Mouse (Mus musculus) G1E-ER4 (cell line): ENCODE measurements around the gene Cdh16. TPM values are rescaled to one million over a fixed set of nuclear protein-coding genes. Genes with fewer than 3 reads are reported as not detected.

ENCODE experiments used
- GATA1 ChIP-seq: IDR thresholded peaks from one replicate; pipeline ENCODE4 v1.8.0; 2012; ENCODE audit warnings: low read length, inconsistent platforms
- polyA plus RNA-seq: library from polyadenylated mRNA; stranded (reverse); fragments of >175 nt; gene quantifications from 2 replicates; pipeline ENCODE4 v1.2.3, GENCODE M21; 2012

Gene Cdh16
- polyA plus RNA-seq, 1 experiment, result not detected

DNA sequence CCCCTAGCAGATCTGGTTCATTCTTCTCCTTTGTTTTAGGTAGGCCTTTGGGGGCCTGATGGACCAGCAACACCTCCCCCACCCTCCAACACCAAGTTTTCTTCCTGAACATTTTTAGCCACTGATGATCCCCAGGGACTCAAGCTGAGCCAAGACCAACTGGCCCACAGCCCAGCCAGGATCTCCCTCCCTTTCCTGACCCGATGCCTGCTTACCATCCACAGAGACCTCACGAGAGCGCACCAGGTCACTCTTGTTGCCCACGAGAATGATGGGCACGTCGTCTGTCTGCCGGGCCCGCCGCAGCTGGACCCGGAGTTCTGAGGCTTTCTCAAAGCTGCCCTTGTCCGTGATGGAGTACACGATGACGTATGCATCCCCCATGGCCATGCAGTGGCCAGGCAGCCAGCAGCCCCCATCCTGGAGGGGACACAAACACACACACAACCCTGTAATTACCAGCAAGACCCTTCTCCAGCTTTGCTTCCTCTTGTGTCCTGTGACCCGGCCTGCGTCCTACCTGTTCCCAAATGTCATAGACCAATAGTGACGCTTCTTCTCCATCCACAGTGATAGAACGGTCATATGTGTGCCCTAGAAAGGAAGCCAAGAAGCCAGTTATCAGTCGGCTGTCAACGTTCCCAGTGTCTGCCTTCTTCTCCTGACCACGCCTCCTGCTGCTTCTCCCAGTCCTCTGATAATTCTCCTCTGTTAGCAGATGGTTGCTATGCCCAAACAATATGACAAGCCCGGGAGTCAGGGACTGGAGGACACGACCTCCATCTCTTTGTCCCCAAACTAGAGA lies 5.3 kb upstream of the Cdh16 start:
- TF ChIP-seq GATA1, result no peak

- no peak for TF ChIP-seq GATA1
Measured at GRCm38 (mm10) chr8:104628402-104628801, 4.2 kb upstream of the Cdh16 start.

GRCm38 (mm10) chr8:104627065-104627740 lies 3.0 kb upstream of the Cdh16 start:
- no peak for TF ChIP-seq GATA1

DNA sequence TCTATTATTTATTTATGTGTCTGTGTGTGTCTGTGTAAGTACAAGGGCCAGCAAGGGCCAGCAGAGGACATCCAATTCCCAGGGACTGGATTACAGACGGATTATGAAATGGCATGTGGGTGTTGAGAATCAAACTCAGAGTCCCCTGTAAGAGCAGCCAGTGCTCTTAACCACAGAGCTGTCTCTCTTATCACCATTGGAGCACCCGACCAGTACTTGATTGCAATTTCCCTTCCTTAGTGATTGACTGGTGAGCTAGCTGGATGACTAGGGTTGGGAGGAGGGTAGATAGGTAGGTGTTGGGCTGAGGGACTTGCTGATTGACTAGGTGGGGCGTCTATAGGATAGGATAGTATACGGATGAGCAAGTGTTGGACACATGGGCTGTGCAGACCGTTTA lies 3.4 kb downstream of the Cdh16 start:
- TF ChIP-seq GATA1, result no peak

DNA sequence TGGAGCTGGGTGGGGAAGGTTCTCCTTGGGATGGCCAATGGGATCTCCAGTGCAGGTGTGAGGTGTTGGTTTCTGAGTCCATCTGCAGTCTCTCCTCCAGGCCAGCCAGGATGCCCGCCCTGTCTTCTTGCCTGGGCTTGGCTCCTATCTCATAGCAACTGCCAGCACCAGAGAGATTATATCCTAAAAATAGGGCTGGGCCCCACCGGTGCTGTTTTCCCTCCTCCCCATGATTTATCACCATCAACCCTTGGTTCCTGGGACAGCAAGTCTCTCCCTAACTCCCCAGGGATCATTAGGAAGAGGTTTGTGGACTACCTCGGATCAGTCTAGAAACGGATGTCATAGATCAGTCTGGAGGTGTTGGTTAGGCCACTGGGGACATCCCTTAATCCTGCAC lies 11.1 kb downstream of the Cdh16 start:
- no peak for TF ChIP-seq GATA1

DNA sequence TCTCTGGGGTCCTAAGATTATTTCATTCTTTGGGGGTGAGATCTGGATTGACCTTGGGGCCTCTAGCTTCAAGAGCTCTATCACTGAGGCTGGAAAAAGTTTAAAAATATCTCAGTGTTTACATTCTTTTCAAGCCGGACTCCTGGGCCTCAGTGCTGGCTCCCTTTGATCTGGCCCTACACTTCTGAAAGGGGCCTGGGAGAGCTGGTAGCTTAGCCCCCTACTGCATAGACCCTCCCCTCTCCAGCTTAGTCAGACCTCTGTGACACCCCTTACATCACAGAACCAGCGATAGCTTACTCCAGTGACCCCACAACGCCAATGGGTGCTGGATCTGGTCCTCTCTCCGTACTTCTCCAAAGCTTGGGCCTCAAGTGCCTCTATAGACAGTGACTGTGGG lies 12.6 kb downstream of the Cdh16 start:
- TF ChIP-seq GATA1, result no peak

- TF ChIP-seq GATA1, result no peak
Measured at GRCm38 (mm10) chr8:104610185-104610766, 13.9 kb downstream of the Cdh16 start.

DNA sequence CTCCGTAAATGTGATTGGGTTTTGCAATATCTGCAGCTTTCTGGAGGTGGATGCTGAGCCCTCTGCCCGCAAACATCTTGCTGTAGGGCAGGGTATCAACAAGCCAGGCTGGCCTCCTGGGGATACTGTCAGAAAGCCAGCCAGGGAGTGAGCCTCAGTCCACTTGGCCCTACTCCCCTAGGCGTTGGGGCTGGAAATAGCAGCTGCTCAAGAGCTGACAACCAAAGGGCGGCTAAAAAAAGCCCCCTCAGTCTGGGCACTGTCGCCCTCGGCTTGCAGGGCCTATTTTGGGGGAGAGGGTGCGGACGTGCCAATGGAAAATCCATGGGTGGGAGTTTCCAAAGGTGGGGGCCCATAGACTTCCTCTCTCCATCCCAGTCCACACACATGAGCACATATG lies 15.0 kb downstream of the Cdh16 start:
- no peak for TF ChIP-seq GATA1

- no peak for TF ChIP-seq GATA1
Measured at GRCm38 (mm10) chr8:104607944-104608343, 16.3 kb downstream of the Cdh16 start.

DNA sequence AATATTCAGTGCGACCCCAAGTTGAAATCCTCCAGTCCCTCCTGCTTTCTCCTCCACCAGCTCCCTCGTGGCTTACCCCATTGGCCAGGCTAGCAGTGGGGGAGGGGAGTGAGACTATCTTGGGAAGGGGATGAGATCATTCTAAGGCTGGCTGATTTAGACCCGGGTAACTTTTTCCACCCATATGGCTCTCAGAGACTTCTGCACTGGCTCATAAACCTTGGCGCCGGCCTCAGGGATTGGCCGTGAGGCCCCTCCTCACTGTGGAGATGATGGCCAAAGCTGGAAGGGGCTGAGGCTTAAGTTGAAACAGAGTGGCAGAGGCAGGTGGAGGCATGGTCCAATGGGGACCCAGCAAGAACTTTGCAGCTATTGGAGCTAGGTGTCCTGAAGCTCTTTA lies 17.9 kb downstream of the Cdh16 start:
- TF ChIP-seq GATA1, result no peak

GRCm38 (mm10) chr8:104603245-104603593 lies 21.0 kb downstream of the Cdh16 start:
- no peak for TF ChIP-seq GATA1

DNA sequence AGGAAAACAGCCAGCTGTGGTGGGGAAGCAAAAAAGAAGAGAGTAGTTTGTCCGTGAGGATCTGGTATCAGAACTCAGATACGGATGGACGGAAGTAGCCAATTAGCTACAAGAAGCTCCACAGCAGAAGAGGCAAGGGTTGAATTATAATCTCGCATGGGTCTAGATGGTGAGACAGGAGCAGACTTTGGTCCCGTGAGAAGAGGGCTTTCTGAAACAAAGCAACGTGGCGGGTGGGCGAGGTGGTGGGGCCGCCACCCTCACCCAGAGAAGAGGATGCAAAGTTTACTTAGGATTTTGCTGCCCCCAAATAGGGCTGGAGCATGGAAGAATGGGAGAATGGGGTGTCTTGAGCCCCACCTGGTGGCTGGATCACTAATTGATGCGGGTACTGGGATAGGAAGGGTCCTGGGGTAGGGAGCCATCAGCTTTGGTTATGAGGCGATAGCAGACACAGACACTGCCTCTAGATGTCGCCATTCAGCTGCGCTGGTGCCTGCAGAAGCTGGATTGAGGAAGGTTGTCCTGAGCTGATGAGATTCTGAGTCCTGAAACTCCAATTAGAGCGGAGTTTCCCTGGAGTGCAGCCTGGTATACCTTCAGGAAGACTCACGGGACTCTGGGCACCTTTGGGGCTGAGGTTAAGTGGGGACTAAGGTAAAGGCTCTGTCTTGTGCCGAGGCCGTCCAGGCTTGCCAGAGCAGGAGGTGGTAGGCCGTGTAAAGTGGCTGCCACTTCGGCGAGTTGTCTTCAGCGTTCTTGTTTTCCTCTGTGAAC lies 21.5 kb downstream of the Cdh16 start:
- TF ChIP-seq GATA1, result no peak

GRCm38 (mm10) chr8:104601941-104602371 lies 22.2 kb downstream of the Cdh16 start:
- no peak for TF ChIP-seq GATA1

- TF ChIP-seq GATA1, result no peak
Measured at GRCm38 (mm10) chr8:104601386-104601785, 22.8 kb downstream of the Cdh16 start.

DNA sequence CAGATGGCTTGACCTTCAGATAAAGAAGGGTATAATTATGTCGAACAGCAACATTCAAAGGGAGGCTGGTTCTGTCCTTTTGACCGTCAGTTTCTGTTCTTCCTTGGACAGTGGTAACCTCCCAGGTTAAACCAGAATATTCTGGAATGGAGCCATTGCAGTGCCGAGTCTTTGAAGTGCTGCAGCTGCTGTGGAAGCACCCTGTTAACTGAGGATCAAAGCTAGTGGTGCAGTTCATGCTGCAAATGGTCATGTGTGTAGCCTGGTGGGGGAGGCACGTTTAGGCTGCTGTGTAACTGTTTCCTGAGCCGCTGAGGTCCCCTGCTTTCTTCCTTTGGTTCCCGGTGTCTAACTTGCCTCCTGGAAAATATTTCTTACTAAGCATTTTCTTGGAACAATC lies 25.7 kb downstream of the Cdh16 start:
- no peak for TF ChIP-seq GATA1

DNA sequence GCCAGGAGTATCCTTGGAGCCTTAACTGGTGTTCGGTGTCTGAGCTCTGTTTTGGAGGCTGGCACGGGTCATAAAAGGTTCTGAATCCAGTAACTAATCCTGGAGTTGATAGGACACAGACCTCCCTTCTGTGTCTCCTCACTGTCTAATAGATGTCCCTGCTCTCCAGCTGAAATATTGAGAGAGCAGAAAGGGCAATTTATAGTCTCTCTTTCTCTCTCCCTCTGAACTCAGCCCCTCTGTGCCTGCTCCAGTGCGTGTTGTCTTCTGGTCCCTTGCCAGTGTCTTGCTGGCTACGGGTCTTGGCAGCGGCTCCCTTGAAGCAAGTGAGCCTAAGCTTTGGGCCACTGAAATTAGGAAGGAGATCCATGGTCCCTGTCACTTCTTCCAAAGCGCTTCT lies 26.5 kb downstream of the Cdh16 start:
- TF ChIP-seq GATA1, result no peak
